Mouse (Mus musculus): ENCODE results near the gene Gba. TPM values are rescaled to one million over a fixed set of nuclear protein-coding genes. Genes with fewer than 3 reads are reported as not detected.
"Not testable (repeated sequence)": the region's sequence is repeated elsewhere in the genome, so short reads cannot be mapped to it uniquely, and the experiment has no call there.

Gba gene
- 37.1 and 38.0 TPM in 2 replicates for polyA plus RNA-seq (2016; fragmentation: Nextera tagmentation; extraction: Ambion mirVana)

- Histone ChIP-seq H3K9ac (peak within 1 kb of the TSS; percentile 67), H3K4me2 (peak within 1 kb of the TSS; percentile 72), H3K4me1 (replicated peaks) (peaks cover 5% of the 10 kb centered on the region), H3K9me3 (replicated peaks) (no peaks in the 10 kb centered on the region), H3K36me3 (peaks cover 36% of the 10 kb centered on the region), H3K4me3 (peak within 1 kb of the TSS; percentile 60), H3K27ac (ENCODE audit: poor library complexity, severe bottlenecking) (no peak within 1 kb of the TSS), H3K27me3 (replicated peaks) (no peaks in the 10 kb centered on the region)
- 24% methylated on average over 13 of the region's 13 CpGs for WGBS
- ATAC-seq (ENCODE audit: insufficient number of reproducible peaks, low FRiP score), result peak; percentile 90
These were observed at the start of gene Gba for GRCm38 (mm10) chr3:89202253-89203141. TSS of gene Gba (plus strand) at chr3:89202928.

- no peak for ATAC-seq (ENCODE audit: insufficient number of reproducible peaks, low FRiP score)
- Histone ChIP-seq H3K36me3 (no peaks in the 10 kb centered on the region), H3K27me3 (replicated peaks) (peaks cover 55% of the 10 kb centered on the region), H3K4me2 (no peak overlapping the region), H3K9me3 (replicated peaks) (no peaks in the 10 kb centered on the region), H3K27ac (ENCODE audit: poor library complexity, severe bottlenecking) (no peak overlapping the region), H3K4me1 (replicated peaks) (peaks cover 11% of the 10 kb centered on the region), H3K4me3 (no peak overlapping the region), H3K9ac (no peak overlapping the region)
- WGBS, result 84% methylated on average over 8 of the region's 8 CpGs
These were observed 45.8 kb upstream of the Gba start for GRCm38 (mm10) chr3:89156951-89157350.

GRCm38 (mm10) chr3:89158651-89159050 is 44.1 kb upstream of the Gba start:
- no peak overlapping the region for H3K9ac ChIP-seq
- peaks cover 12% of the 10 kb centered on the region for H3K4me1 ChIP-seq (replicated peaks)
- H3K4me2 ChIP-seq, result no peak overlapping the region
- H3K4me3 ChIP-seq, result no peak overlapping the region
- 14% methylated on average over 7 of the region's 7 CpGs for WGBS
- no peak overlapping the region for H3K27ac ChIP-seq (ENCODE audit: poor library complexity, severe bottlenecking)
- H3K36me3 ChIP-seq, result no peaks in the 10 kb centered on the region
- H3K27me3 ChIP-seq (replicated peaks), result peaks cover 42% of the 10 kb centered on the region
- no peak for ATAC-seq (ENCODE audit: insufficient number of reproducible peaks, low FRiP score)
- no peaks in the 10 kb centered on the region for H3K9me3 ChIP-seq (replicated peaks)

- Histone ChIP-seq H3K27me3 (replicated peaks) (peaks cover 36% of the 10 kb centered on the region), H3K9ac (0 out of 2 replicates have a peak overlapping the region, but pooled peaks have one; percentile 57), H3K36me3 (no peaks in the 10 kb centered on the region), H3K27ac (ENCODE audit: poor library complexity, severe bottlenecking) (no peak overlapping the region), H3K4me2 (peak overlapping the region; percentile 98), H3K4me1 (replicated peaks) (peaks cover 15% of the 10 kb centered on the region), H3K4me3 (peak overlapping the region; percentile 58), H3K9me3 (replicated peaks) (no peaks in the 10 kb centered on the region)
- no peak for ATAC-seq (ENCODE audit: insufficient number of reproducible peaks, low FRiP score)
- WGBS, result 1% methylated on average over 13 of the region's 13 CpGs
These were observed 43.5 kb upstream of the Gba start for GRCm38 (mm10) chr3:89159211-89159610.

GRCm38 (mm10) chr3:89159616-89160344 is 42.9 kb upstream of the Gba start, which contains the start of gene Hcn3:
TSS of gene Hcn3 (minus strand) at chr3:89160196.
- under 1% methylated on average over 66 of the region's 66 CpGs for WGBS
- H3K9ac ChIP-seq, result peak within 1 kb of the TSS; percentile 57

GRCm38 (mm10) chr3:89161207-89161606 is 41.5 kb upstream of the Gba start:
- H3K4me2 ChIP-seq; H3K9me3 ChIP-seq (replicated peaks); ATAC-seq (ENCODE audit: insufficient number of reproducible peaks, low FRiP score); H3K4me3 ChIP-seq; H3K36me3 ChIP-seq; H3K27ac ChIP-seq (ENCODE audit: poor library complexity, severe bottlenecking); H3K9ac ChIP-seq: not testable (repeated sequence)
- Histone ChIP-seq H3K4me1 (replicated peaks) (peaks cover 24% of the 10 kb centered on the region), H3K27me3 (replicated peaks) (peaks cover 31% of the 10 kb centered on the region)

More at GRCm38 (mm10) chr3:89159616-89160344, 42.9 kb upstream of the Gba start, which contains the start of gene Hcn3:
- ATAC-seq (ENCODE audit: insufficient number of reproducible peaks, low FRiP score), result peak; percentile 69
- Histone ChIP-seq H3K27ac (ENCODE audit: poor library complexity, severe bottlenecking) (no peak within 1 kb of the TSS), H3K4me2 (peak within 1 kb of the TSS; percentile 98), H3K27me3 (replicated peaks) (peaks cover 35% of the 10 kb centered on the region), H3K36me3 (no peaks in the 10 kb centered on the region), H3K4me3 (peak within 1 kb of the TSS; percentile 58), H3K4me1 (replicated peaks) (peaks cover 15% of the 10 kb centered on the region), H3K9me3 (replicated peaks) (no peaks in the 10 kb centered on the region)

- Histone ChIP-seq H3K36me3 (peaks cover 4% of the 10 kb centered on the region), H3K9ac (no peak overlapping the region), H3K27me3 (replicated peaks) (peaks cover 30% of the 10 kb centered on the region), H3K27ac (ENCODE audit: poor library complexity, severe bottlenecking) (no peak overlapping the region), H3K9me3 (replicated peaks) (no peaks in the 10 kb centered on the region), H3K4me3 (no peak overlapping the region), H3K4me1 (replicated peaks) (peaks cover 28% of the 10 kb centered on the region), H3K4me2 (no peak overlapping the region)
- no peak for ATAC-seq (ENCODE audit: insufficient number of reproducible peaks, low FRiP score)
- WGBS, result 79% methylated on average over 4 of the region's 4 CpGs
These were observed 40.9 kb upstream of the Gba start for GRCm38 (mm10) chr3:89161786-89162185.

GRCm38 (mm10) chr3:89163123-89163522 is 39.6 kb upstream of the Gba start:
- peaks cover 18% of the 10 kb centered on the region for H3K27me3 ChIP-seq (replicated peaks)
- H3K4me1 ChIP-seq (replicated peaks), result peaks cover 28% of the 10 kb centered on the region
- WGBS, result 78% methylated on average over 1 of the region's 1 CpGs
- peaks cover 15% of the 10 kb centered on the region for H3K36me3 ChIP-seq
- H3K4me2 ChIP-seq, result no peak overlapping the region
- no peaks in the 10 kb centered on the region for H3K9me3 ChIP-seq (replicated peaks)
- H3K27ac ChIP-seq (ENCODE audit: poor library complexity, severe bottlenecking), result no peak overlapping the region
- H3K9ac ChIP-seq, result no peak overlapping the region
- H3K4me3 ChIP-seq, result no peak overlapping the region
- ATAC-seq (ENCODE audit: insufficient number of reproducible peaks, low FRiP score), result no peak

GRCm38 (mm10) chr3:89163643-89164245 is 39.0 kb upstream of the Gba start:
- Histone ChIP-seq H3K36me3 (peaks cover 21% of the 10 kb centered on the region), H3K27ac (ENCODE audit: poor library complexity, severe bottlenecking) (no peak overlapping the region), H3K9me3 (replicated peaks) (no peaks in the 10 kb centered on the region), H3K4me1 (replicated peaks) (peaks cover 28% of the 10 kb centered on the region), H3K9ac (peak overlapping the region; percentile 95; the same call in 1 of the 2 replicates), H3K27me3 (replicated peaks) (peaks cover 12% of the 10 kb centered on the region), H3K4me3 (peak overlapping the region; percentile 85), H3K4me2 (peak overlapping the region; percentile 85)
- no peak for ATAC-seq (ENCODE audit: insufficient number of reproducible peaks, low FRiP score)
- WGBS, result 74% methylated on average over 5 of the region's 5 CpGs

- Histone ChIP-seq H3K4me3 (peak within 1 kb of the TSS; percentile 85), H3K27ac (ENCODE audit: poor library complexity, severe bottlenecking) (peak within 1 kb of the TSS; percentile 97), H3K36me3 (peaks cover 31% of the 10 kb centered on the region), H3K9ac (peak within 1 kb of the TSS; percentile 95), H3K4me2 (peak within 1 kb of the TSS; percentile 85), H3K4me1 (replicated peaks) (peaks cover 22% of the 10 kb centered on the region), H3K9me3 (replicated peaks) (no peaks in the 10 kb centered on the region), H3K27me3 (replicated peaks) (peaks cover 3% of the 10 kb centered on the region)
- peak; percentile 97 for ATAC-seq (ENCODE audit: insufficient number of reproducible peaks, low FRiP score)
- under 1% methylated on average over 79 of the region's 79 CpGs for WGBS
These were observed 38.0 kb upstream of the Gba start, which contains the start of gene Clk2 for GRCm38 (mm10) chr3:89164506-89165267. TSS of gene Clk2 (plus strand) at chr3:89164795.
